Mouse (Mus musculus): ENCODE measurements around the gene Lcn6. TPM values are rescaled to one million over a fixed set of nuclear protein-coding genes. Genes with fewer than 3 reads are reported as not detected.
"Not testable (repeated sequence)": the region's sequence is repeated elsewhere in the genome, so short reads cannot be mapped to it uniquely, and the experiment has no call there.

Gene Lcn6
- total and polyA plus RNA-seq, 3 experiments = not detected

- peaks cover 9% of the 10 kb centered on the region for H3K27me3 ChIP-seq (ENCODE audit: insufficient read depth, low read length)
- DNase-seq (ENCODE audit: low spot score) = no peak
- no peaks in the 10 kb centered on the region for H3K36me3 ChIP-seq (replicated peaks)
- H3K9me3 ChIP-seq (replicated peaks) = no peaks in the 10 kb centered on the region
- H3K4me1 ChIP-seq (ENCODE audit: insufficient read depth, low read depth, low read length) = no peaks in the 10 kb centered on the region
- no peak within 1 kb of the TSS for H3K4me3 ChIP-seq (ENCODE audit: low read depth, low read length)
- TF ChIP-seq CTCF (IDR thresholded peaks at IDR 0.05; ENCODE audit: low read depth, low read length) (no peak), GATA2 (IDR thresholded peaks at IDR 0.05; ENCODE audit: borderline replicate concordance, low read depth, low read length) (no peak), POLR2AphosphoS5 (IDR thresholded peaks at IDR 0.05; ENCODE audit: insufficient replicate concordance, low read depth, low read length) (no peak), GATA1 (IDR thresholded peaks at IDR 0.05; ENCODE audit: borderline replicate concordance, low read length) (no peak), TAL1 (conservative IDR thresholded peaks at IDR 0.05; ENCODE audit: low read depth, low read length) (no peak)
- no peak for ATAC-seq (ENCODE audit: extremely low read depth, insufficient number of reproducible peaks, low FRiP score, poor library complexity, severe bottlenecking)
Measured at GRCm38 (mm10) chr2:25706643-25707481, 30.3 kb downstream of the Lcn6 start, which contains the start of gene Bmyc. TSS of gene Bmyc (plus strand) at chr2:25706739.

- ATAC-seq (ENCODE audit: extremely low read depth, insufficient number of reproducible peaks, low FRiP score, poor library complexity, severe bottlenecking) = no peak
- no peaks in the 10 kb centered on the region for H3K4me1 ChIP-seq (ENCODE audit: insufficient read depth, low read depth, low read length)
- no peaks in the 10 kb centered on the region for H3K9me3 ChIP-seq (replicated peaks)
- H3K27me3 ChIP-seq (ENCODE audit: insufficient read depth, low read length) = peaks cover 9% of the 10 kb centered on the region
- H3K36me3 ChIP-seq (replicated peaks) = no peaks in the 10 kb centered on the region
- DNase-seq (ENCODE audit: low spot score) = no peak
- H3K4me3 ChIP-seq (ENCODE audit: low read depth, low read length) = no peak overlapping the region
- TF ChIP-seq TAL1 (conservative IDR thresholded peaks at IDR 0.05; ENCODE audit: low read depth, low read length) = no peak
- no peak for TF ChIP-seq POLR2AphosphoS5 (IDR thresholded peaks at IDR 0.05; ENCODE audit: insufficient replicate concordance, low read depth, low read length)
- TF ChIP-seq GATA1 (IDR thresholded peaks at IDR 0.05; ENCODE audit: borderline replicate concordance, low read length) = no peak
- no peak for TF ChIP-seq CTCF (IDR thresholded peaks at IDR 0.05; ENCODE audit: low read depth, low read length)
- no peak for TF ChIP-seq GATA2 (IDR thresholded peaks at IDR 0.05; ENCODE audit: borderline replicate concordance, low read depth, low read length)
Measured at GRCm38 (mm10) chr2:25708121-25708520, 31.5 kb downstream of the Lcn6 start.

GRCm38 (mm10) chr2:25709056-25709455 is 32.5 kb downstream of the Lcn6 start:
- DNase-seq (ENCODE audit: low spot score); ATAC-seq (ENCODE audit: extremely low read depth, insufficient number of reproducible peaks, low FRiP score, poor library complexity, severe bottlenecking); H3K9me3 ChIP-seq (replicated peaks); H3K27me3 ChIP-seq (ENCODE audit: insufficient read depth, low read length); H3K4me1 ChIP-seq (ENCODE audit: insufficient read depth, low read depth, low read length); H3K36me3 ChIP-seq (replicated peaks); H3K4me3 ChIP-seq (ENCODE audit: low read depth, low read length): not testable (repeated sequence)

GRCm38 (mm10) chr2:25709791-25710190 is 33.2 kb downstream of the Lcn6 start:
- not testable (repeated sequence) for ATAC-seq (ENCODE audit: extremely low read depth, insufficient number of reproducible peaks, low FRiP score, poor library complexity, severe bottlenecking); H3K4me1 ChIP-seq (ENCODE audit: insufficient read depth, low read depth, low read length); H3K9me3 ChIP-seq (replicated peaks); H3K36me3 ChIP-seq (replicated peaks); DNase-seq (ENCODE audit: low spot score); H3K4me3 ChIP-seq (ENCODE audit: low read depth, low read length)
- peaks cover 14% of the 10 kb centered on the region for H3K27me3 ChIP-seq (ENCODE audit: insufficient read depth, low read length)

- DNase-seq (ENCODE audit: low spot score); H3K9me3 ChIP-seq (replicated peaks); H3K4me3 ChIP-seq (ENCODE audit: low read depth, low read length); H3K4me1 ChIP-seq (ENCODE audit: insufficient read depth, low read depth, low read length); H3K36me3 ChIP-seq (replicated peaks); ATAC-seq (ENCODE audit: extremely low read depth, insufficient number of reproducible peaks, low FRiP score, poor library complexity, severe bottlenecking): not testable (repeated sequence)
- H3K27me3 ChIP-seq (ENCODE audit: insufficient read depth, low read length) = peaks cover 11% of the 10 kb centered on the region
Measured at GRCm38 (mm10) chr2:25711641-25712040, 35.1 kb downstream of the Lcn6 start.

GRCm38 (mm10) chr2:25717222-25717621 is 40.6 kb downstream of the Lcn6 start:
- no peak for DNase-seq (ENCODE audit: low spot score)
- Histone ChIP-seq H3K36me3 (replicated peaks) (no peaks in the 10 kb centered on the region), H3K27me3 (ENCODE audit: insufficient read depth, low read length) (peaks cover 5% of the 10 kb centered on the region), H3K4me1 (ENCODE audit: insufficient read depth, low read depth, low read length) (no peaks in the 10 kb centered on the region), H3K9me3 (replicated peaks) (no peaks in the 10 kb centered on the region), H3K4me3 (ENCODE audit: low read depth, low read length) (no peak overlapping the region)
- no peak for TF ChIP-seq TAL1 (conservative IDR thresholded peaks at IDR 0.05; ENCODE audit: low read depth, low read length)
- TF ChIP-seq POLR2AphosphoS5 (IDR thresholded peaks at IDR 0.05; ENCODE audit: insufficient replicate concordance, low read depth, low read length) = no peak
- TF ChIP-seq GATA1 (IDR thresholded peaks at IDR 0.05; ENCODE audit: borderline replicate concordance, low read length) = no peak
- no peak for TF ChIP-seq GATA2 (IDR thresholded peaks at IDR 0.05; ENCODE audit: borderline replicate concordance, low read depth, low read length)
- no peak for TF ChIP-seq CTCF (IDR thresholded peaks at IDR 0.05; ENCODE audit: low read depth, low read length)
- ATAC-seq (ENCODE audit: extremely low read depth, insufficient number of reproducible peaks, low FRiP score, poor library complexity, severe bottlenecking) = no peak

Other genes with a start within 250 kb of the Lcn6 start
Only the 20 nearest of the 29 such genes appear.
- 7.1 and 7.9 TPM in 2 replicates for gene Traf2, start 129.8 kb upstream of the Lcn6 start, total RNA-seq (2014; fragmentation: Nextera tagmentation)
- gene Traf2, start 129.8 kb upstream of the Lcn6 start, total RNA-seq (2017) = 18.1 and 19.1 TPM in 2 replicates
- gene Traf2, start 129.8 kb upstream of the Lcn6 start, polyA plus RNA-seq (2012) = 5.4 and 7.8 TPM in 2 replicates
- 102 and 126 TPM in 2 replicates for gene Edf1, start 118.9 kb upstream of the Lcn6 start, total RNA-seq (2014; fragmentation: Nextera tagmentation)
- gene Edf1, start 118.9 kb upstream of the Lcn6 start, total RNA-seq (2017) = 91.0 and 109 TPM in 2 replicates
- gene Edf1, start 118.9 kb upstream of the Lcn6 start, polyA plus RNA-seq (2012) = 570 and 701 TPM in 2 replicates
- gene Mamdc4, start 101.9 kb upstream of the Lcn6 start, total RNA-seq (2014; fragmentation: Nextera tagmentation) = 0.58 and 4.3 TPM in 2 replicates
- 1.9 and 5.5 TPM in 2 replicates for gene Mamdc4, start 101.9 kb upstream of the Lcn6 start, total RNA-seq (2017)
- 1.4 and 1.6 TPM in 2 replicates for gene Mamdc4, start 101.9 kb upstream of the Lcn6 start, polyA plus RNA-seq (2012)
- gene Phpt1, start 101.6 kb upstream of the Lcn6 start, total RNA-seq (2014; fragmentation: Nextera tagmentation) = 1.4 and 2.1 TPM in 2 replicates
- gene Phpt1, start 101.6 kb upstream of the Lcn6 start, total RNA-seq (2017) = 7.1 and 12.5 TPM in 2 replicates
- 6.5 and 9.5 TPM in 2 replicates for gene Phpt1, start 101.6 kb upstream of the Lcn6 start, polyA plus RNA-seq (2012)
- 0.63 and 1.1 TPM in 2 replicates for gene Ajm1, start 95.0 kb upstream of the Lcn6 start, total RNA-seq (2014; fragmentation: Nextera tagmentation)
- 0.05 TPM in 1 of 2 replicates, not detected in the other for gene Ajm1, start 95.0 kb upstream of the Lcn6 start, total RNA-seq (2017)
- 0.32 and 0.35 TPM in 2 replicates for gene Ajm1, start 95.0 kb upstream of the Lcn6 start, polyA plus RNA-seq (2012)
- gene Rabl6, start 68.3 kb upstream of the Lcn6 start, total RNA-seq (2014; fragmentation: Nextera tagmentation) = 73.4 and 74.9 TPM in 2 replicates
- gene Rabl6, start 68.3 kb upstream of the Lcn6 start, total RNA-seq (2017) = 41.5 and 43.2 TPM in 2 replicates
- 79.9 and 82.4 TPM in 2 replicates for gene Rabl6, start 68.3 kb upstream of the Lcn6 start, polyA plus RNA-seq (2012)
- gene Ccdc183, start 59.1 kb upstream of the Lcn6 start, total RNA-seq (2014; fragmentation: Nextera tagmentation) = not detected in 2 replicates
- 0.05 TPM in 1 of 2 replicates, not detected in the other for gene Ccdc183, start 59.1 kb upstream of the Lcn6 start, total RNA-seq (2017)
- gene Ccdc183, start 59.1 kb upstream of the Lcn6 start, polyA plus RNA-seq (2012) = not detected in 2 replicates
- gene Tmem141, start 54.8 kb upstream of the Lcn6 start, total RNA-seq (2014; fragmentation: Nextera tagmentation) = not detected in 2 replicates
- gene Tmem141, start 54.8 kb upstream of the Lcn6 start, total RNA-seq (2017) = not detected in 2 replicates
- not detected in 2 replicates for gene Tmem141, start 54.8 kb upstream of the Lcn6 start, polyA plus RNA-seq (2012)
- not detected in 2 replicates for gene Fcna, start 48.8 kb upstream of the Lcn6 start, total RNA-seq (2014; fragmentation: Nextera tagmentation)
- not detected in 2 replicates for gene Fcna, start 48.8 kb upstream of the Lcn6 start, total RNA-seq (2017)
- gene Fcna, start 48.8 kb upstream of the Lcn6 start, polyA plus RNA-seq (2012) = not detected in 2 replicates
- gene Lcn8, start 23.7 kb upstream of the Lcn6 start, total RNA-seq (2014; fragmentation: Nextera tagmentation) = not detected in 2 replicates
- not detected in 2 replicates for gene Lcn8, start 23.7 kb upstream of the Lcn6 start, total RNA-seq (2017)
- not detected in 2 replicates for gene Lcn8, start 23.7 kb upstream of the Lcn6 start, polyA plus RNA-seq (2012)
- gene Lcn5, start 18.8 kb upstream of the Lcn6 start, total RNA-seq (2014; fragmentation: Nextera tagmentation) = not detected in 2 replicates
- gene Lcn5, start 18.8 kb upstream of the Lcn6 start, total RNA-seq (2017) = not detected in 2 replicates
- not detected in 2 replicates for gene Lcn5, start 18.8 kb upstream of the Lcn6 start, polyA plus RNA-seq (2012)
- gene Lcn10, start 5.9 kb downstream of the Lcn6 start, total RNA-seq (2014; fragmentation: Nextera tagmentation) = not detected in 2 replicates
- 0.17 TPM in 1 of 2 replicates, not detected in the other for gene Lcn10, start 5.9 kb downstream of the Lcn6 start, total RNA-seq (2017)
- gene Lcn10, start 5.9 kb downstream of the Lcn6 start, polyA plus RNA-seq (2012) = not detected in 2 replicates
- not detected in 2 replicates for gene Obp2a, start 23.3 kb downstream of the Lcn6 start, total RNA-seq (2014; fragmentation: Nextera tagmentation)
- gene Obp2a, start 23.3 kb downstream of the Lcn6 start, total RNA-seq (2017) = not detected in 2 replicates
- not detected in 2 replicates for gene Obp2a, start 23.3 kb downstream of the Lcn6 start, polyA plus RNA-seq (2012)
- gene Bmyc, start 30.0 kb downstream of the Lcn6 start, total RNA-seq (2014; fragmentation: Nextera tagmentation) = not detected in 2 replicates
- not detected in 2 replicates for gene Bmyc, start 30.0 kb downstream of the Lcn6 start, total RNA-seq (2017)
- not detected in 2 replicates for gene Bmyc, start 30.0 kb downstream of the Lcn6 start, polyA plus RNA-seq (2012)
- not detected in 2 replicates for gene Obp2b, start 60.2 kb downstream of the Lcn6 start, total RNA-seq (2014; fragmentation: Nextera tagmentation)
- not detected in 2 replicates for gene Obp2b, start 60.2 kb downstream of the Lcn6 start, total RNA-seq (2017)
- not detected in 2 replicates for gene Obp2b, start 60.2 kb downstream of the Lcn6 start, polyA plus RNA-seq (2012)
- not detected in 2 replicates for gene Lcn3, start 88.8 kb downstream of the Lcn6 start, total RNA-seq (2014; fragmentation: Nextera tagmentation)
- not detected in 2 replicates for gene Lcn3, start 88.8 kb downstream of the Lcn6 start, total RNA-seq (2017)
- not detected in 2 replicates for gene Lcn3, start 88.8 kb downstream of the Lcn6 start, polyA plus RNA-seq (2012)
- not detected in 2 replicates for gene Lcn11, start 100.2 kb downstream of the Lcn6 start, total RNA-seq (2014; fragmentation: Nextera tagmentation)
- not detected in 2 replicates for gene Lcn11, start 100.2 kb downstream of the Lcn6 start, total RNA-seq (2017)
- gene Lcn11, start 100.2 kb downstream of the Lcn6 start, polyA plus RNA-seq (2012) = not detected in 2 replicates
- not detected in 2 replicates for gene Gm13539, start 105.5 kb downstream of the Lcn6 start, total RNA-seq (2014; fragmentation: Nextera tagmentation)
- not detected in 2 replicates for gene Gm13539, start 105.5 kb downstream of the Lcn6 start, total RNA-seq (2017)
- not detected in 2 replicates for gene Gm13539, start 105.5 kb downstream of the Lcn6 start, polyA plus RNA-seq (2012)
- not detected in 2 replicates for gene Glt6d1, start 139.1 kb downstream of the Lcn6 start, total RNA-seq (2014; fragmentation: Nextera tagmentation)
- gene Glt6d1, start 139.1 kb downstream of the Lcn6 start, total RNA-seq (2017) = not detected in 2 replicates
- gene Glt6d1, start 139.1 kb downstream of the Lcn6 start, polyA plus RNA-seq (2012) = not detected in 2 replicates
- not detected in 2 replicates for gene Lcn9, start 146.4 kb downstream of the Lcn6 start, total RNA-seq (2014; fragmentation: Nextera tagmentation)
- gene Lcn9, start 146.4 kb downstream of the Lcn6 start, total RNA-seq (2017) = not detected in 2 replicates
- gene Lcn9, start 146.4 kb downstream of the Lcn6 start, polyA plus RNA-seq (2012) = not detected in 2 replicates

All from G1E (cell line).